Mouse (Mus musculus) frontal cortex, adult (tissue): ENCODE results near the gene Spindoc.

Source experiments
- ATAC-seq: cut with Nextera tagmentation; 2 replicates; pipeline ENCODE4 v1.9.2; 2017; ENCODE audit warnings: mild to moderate bottlenecking, moderate library complexity, mixed read lengths; ENCODE audit not compliant: low TSS enrichment

Spindoc gene

GRCm38 (mm10) chr19:7335656-7336055 is 47.1 kb downstream of the Spindoc start:
- peak; percentile 68 for ATAC-seq

DNA sequence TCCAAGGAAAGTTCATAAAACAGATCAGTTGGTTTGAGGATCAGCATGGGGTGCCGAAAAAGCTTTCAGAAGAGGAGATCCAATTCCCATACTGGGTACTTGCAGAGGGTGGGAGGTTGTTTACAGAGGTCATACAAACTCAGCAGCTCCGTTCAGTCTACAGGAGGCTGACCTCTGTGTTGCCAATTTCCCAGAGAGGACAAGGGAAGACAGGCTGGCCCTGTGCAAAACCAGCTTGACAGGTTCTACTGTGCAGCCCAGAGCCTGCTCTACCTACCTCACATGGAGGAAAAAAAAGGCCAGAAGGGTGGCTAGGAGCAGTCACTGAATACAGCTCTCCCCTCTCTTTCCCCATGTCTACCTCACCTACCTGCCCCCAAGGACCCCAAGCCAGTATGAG is 48.7 kb downstream of the Spindoc start:
- ATAC-seq: no peak

GRCm38 (mm10) chr19:7321391-7321790 is 61.4 kb downstream of the Spindoc start:
- no peak for ATAC-seq

- ATAC-seq: no peak
These were observed 62.6 kb downstream of the Spindoc start for GRCm38 (mm10) chr19:7320181-7320580.

DNA sequence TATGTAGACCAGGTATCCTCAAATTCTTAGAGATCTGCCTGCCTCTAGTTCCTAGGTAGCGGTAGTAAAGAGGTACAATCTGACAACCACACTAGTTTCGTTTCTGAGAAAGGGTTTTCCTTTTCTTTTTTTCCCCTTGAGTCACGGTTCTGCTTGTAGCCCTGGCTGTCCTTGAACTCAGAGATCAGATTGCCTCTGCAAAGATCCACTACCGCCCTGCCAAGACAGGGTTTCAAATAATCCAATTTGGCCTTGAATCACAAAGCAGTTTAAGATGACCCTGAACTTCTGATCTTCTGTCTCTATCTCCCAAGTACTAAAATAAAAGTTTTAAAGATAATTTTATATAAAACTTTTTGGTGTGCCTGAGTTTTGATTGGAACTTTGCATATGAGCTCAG is 65.1 kb downstream of the Spindoc start:
- ATAC-seq: no peak

DNA sequence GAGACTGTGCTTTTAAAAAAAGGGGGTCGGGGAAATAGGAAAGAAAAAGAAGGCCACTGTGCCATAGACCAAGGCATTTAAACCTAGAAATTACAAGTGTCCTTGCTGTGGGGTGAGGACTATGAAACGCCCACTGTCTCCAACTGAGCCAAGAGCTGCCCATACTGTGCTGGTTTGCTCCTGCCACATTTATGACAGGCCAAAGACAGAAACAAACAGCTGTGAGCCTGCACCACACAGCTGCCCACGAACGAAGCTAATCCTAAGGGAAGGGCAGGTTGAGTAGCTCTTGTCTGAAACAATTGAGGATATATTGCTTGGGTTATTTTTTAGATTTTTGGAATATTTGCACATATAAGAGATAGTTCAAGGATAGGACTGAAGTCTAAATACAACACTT is 66.0 kb downstream of the Spindoc start:
- peak; percentile 60 for ATAC-seq

- ATAC-seq: no peak
These were observed 67.2 kb downstream of the Spindoc start for GRCm38 (mm10) chr19:7315587-7315984.

GRCm38 (mm10) chr19:7314976-7315586 is 67.7 kb downstream of the Spindoc start:
- ATAC-seq: peak; percentile 35; the same call in 1 of the 2 replicates

- no peak for ATAC-seq
These were observed 69.1 kb downstream of the Spindoc start for GRCm38 (mm10) chr19:7313660-7314059.

DNA sequence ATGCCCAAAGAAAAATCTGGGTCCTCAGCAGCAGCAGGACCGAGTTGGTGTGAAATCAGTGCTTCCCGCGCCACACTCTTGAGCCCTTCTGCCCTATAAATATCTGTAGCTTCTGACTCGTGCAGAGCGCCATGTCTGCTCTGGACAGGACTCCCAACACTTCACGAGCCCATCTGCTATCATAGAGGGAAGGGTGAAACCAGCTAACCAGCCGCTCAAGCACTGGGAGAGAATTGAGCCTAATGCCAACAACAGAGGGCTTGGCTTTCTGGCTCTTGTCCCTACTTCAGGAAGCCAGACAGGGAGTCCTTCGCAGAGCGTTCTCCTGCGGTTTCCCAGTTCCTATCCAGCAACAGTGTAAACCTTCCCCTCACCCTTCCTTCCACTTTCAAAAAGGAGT is 71.5 kb downstream of the Spindoc start:
- peak; percentile 21; the same call in 1 of the 2 replicates for ATAC-seq

DNA sequence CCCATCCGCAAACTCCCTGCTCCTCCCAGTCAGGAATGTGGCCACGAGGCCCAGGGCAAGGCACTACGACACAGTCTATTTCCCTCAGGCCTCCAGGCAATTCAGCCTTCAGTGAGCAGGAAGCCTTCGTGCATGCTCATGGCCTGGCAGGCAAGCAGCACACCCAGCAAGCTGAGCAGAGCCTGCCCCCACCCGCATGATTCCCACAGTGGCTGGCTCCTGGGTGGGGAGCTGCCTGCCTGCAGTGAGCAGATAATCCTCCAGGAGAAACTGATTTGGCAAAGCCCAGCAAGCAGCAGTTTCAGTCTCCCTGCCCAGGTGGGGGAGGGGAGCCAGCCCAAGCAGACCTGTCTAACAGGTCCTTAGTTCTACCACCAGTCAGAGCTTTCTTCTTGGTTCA is 72.1 kb downstream of the Spindoc start:
- peak; percentile 55 for ATAC-seq

DNA sequence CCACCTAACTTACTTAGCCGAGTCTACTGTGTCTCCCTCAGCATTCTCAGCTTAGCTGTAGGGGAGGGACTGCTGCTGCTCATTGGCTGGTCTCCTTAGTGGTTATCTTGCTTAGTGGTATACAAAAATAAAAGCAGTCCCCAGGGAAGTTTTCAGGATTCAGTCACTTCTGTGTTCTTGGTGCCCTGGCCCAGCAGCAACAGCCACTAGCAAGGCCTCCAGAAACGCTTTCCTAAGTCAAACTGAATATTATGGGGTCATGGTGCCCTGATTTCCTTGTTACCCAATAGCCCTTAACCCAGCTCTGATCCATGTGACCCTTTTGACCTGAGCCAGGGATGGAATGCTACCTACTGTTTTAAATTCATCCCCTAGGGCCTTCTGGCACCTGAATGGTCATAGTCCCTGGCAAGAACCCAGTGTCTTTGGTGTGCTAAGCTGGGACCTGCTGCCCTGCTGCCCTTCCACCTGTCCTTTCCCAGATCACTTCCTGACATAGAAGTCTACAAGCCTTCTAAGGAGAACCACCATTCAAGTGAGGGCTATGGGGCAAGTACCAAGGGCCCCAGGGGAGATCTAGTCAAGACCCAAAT is 73.0 kb downstream of the Spindoc start:
- ATAC-seq: no peak

- ATAC-seq: peak; percentile 17; the same call in 1 of the 2 replicates
These were observed 74.6 kb downstream of the Spindoc start for GRCm38 (mm10) chr19:7307995-7308770.

DNA sequence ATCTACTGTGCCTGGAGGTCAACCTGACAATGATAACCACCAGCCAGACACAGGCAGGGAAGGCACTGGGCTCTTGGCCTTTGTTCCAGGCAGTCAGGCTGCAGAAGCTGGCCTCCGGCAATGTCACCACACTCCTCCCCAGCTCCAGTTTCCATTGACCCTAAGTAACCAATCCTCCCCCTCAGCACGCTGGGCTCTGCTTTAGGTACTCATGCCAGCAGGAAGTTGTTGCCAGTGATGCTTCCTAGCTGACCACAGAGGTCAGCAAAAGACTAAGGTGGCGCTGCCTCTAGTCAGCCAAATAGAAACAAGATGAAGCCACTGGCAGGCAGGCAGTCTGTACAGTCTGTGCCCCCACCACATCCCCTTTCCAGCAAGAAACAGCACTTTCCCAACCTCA is 75.8 kb downstream of the Spindoc start:
- no peak for ATAC-seq

GRCm38 (mm10) chr19:7305380-7306310 is 77.1 kb downstream of the Spindoc start:
- ATAC-seq: no peak

DNA sequence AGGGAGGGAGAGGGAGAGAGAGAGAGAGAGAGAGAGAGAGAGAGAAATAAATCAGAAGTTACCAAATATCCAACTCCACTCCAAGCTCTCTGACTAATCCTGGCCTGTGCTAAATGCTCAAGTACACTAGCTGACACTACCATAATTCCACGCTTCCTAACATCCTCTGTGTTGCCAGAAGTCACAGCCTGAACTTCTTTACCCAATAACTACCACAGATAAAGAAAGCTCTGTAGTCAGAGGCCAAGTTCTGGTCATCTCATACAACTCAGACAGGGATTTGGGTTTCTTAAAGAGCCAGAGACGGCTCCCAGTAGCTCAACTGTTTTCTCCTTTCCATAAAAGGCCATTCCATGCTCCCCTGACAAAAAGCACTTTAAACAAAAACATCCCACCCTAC is 78.0 kb downstream of the Spindoc start:
- ATAC-seq: no peak
